Mouse (Mus musculus) spleen, embryonic (tissue): ENCODE data around the gene Soga3.

Experiments
- CTCF ChIA-PET: fragments of 350-600 bp; sonication (Branson Sonifier 250); formaldehyde crosslinking; loops from one replicate; lab custom pipeline; 2022; lab: Charles Lee

Soga3 gene

GRCm38 (mm10) chr10:29208735-29209134 is 65.1 kb downstream of the Soga3 start:
- CTCF ChIA-PET, result no interaction called here

GRCm38 (mm10) chr10:29211453-29211852 is 67.8 kb downstream of the Soga3 start, which contains the start of gene 9330159F19Rik:
Gene 9330159F19Rik (plus strand): TSS chr10:29211606.
- CTCF ChIA-PET, result no interaction called here

- CTCF ChIA-PET, result no interaction called here
These were observed 70.0 kb downstream of the Soga3 start for GRCm38 (mm10) chr10:29213534-29214100.

GRCm38 (mm10) chr10:29216957-29217356 is 73.3 kb downstream of the Soga3 start:
- CTCF ChIA-PET, result no interaction called here

DNA sequence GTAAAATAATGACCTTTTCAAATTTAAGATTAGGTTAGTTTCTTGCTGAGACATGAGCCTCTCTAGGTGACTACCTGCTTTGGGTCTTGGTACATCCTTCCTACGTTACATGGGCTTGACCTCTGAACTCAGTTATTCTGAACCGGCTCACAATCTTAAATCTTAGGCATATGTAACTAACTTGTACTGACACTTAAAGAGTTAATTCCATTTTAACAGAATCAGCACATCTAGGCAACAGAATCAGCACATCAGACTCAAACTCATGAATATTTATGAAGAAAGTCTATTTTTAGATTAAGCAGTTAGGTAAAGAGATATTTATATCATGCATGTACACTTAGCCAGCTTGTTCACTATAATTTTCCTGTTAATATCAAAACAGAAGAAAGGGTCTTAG is 73.8 kb downstream of the Soga3 start:
- CTCF ChIA-PET, result no interaction called here

- CTCF ChIA-PET, result no interaction called here
These were observed 81.7 kb downstream of the Soga3 start for GRCm38 (mm10) chr10:29225329-29225728.

DNA sequence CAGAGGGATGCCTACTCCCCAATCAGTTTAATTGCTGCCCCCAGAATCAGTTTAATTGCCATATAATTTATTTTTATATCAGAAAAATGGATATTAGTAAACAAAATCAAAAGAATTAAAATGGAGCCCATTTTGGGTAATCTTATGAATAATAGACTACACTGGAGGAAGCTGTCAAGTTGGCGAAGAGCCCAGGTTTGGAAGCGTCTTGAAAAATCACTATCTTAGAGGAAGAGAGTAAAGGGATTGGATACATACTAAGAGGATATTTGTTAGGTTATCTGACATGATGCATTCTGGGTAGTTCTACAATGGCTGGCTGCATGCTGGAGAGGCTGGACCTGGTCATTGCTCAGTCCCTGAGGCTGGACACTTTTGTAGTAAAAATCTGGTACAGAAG is 87.6 kb downstream of the Soga3 start:
- CTCF ChIA-PET, result no interaction called here
